Mouse (Mus musculus) C2C12 (cell line): ENCODE measurements around the gene Reln. TPM values are rescaled to one million over a fixed set of nuclear protein-coding genes. Genes with fewer than 3 reads are reported as not detected.

Experiments
- H3K27me3 ChIP-seq: one replicate; pipeline ENCODE4 v1.6.1; 2011; ENCODE audit not compliant: control insufficient read depth, insufficient read depth, insufficient read length
- H3K36me3 ChIP-seq: one replicate; pipeline ENCODE4 v1.6.1; 2011; ENCODE audit not compliant: control insufficient read depth, insufficient read depth
- H3K4me3 ChIP-seq: one replicate; pipeline ENCODE4 v1.5.1; 2011; ENCODE audit warnings: mild to moderate bottlenecking, control low read depth; ENCODE audit not compliant: poor library complexity, insufficient read depth, severe bottlenecking
- H3K79me2 ChIP-seq: one replicate; pipeline ENCODE4 v1.6.1; 2011; ENCODE audit not compliant: control insufficient read depth, insufficient read depth
- H3K79me3 ChIP-seq: one replicate; pipeline ENCODE4 v1.6.1; 2011; ENCODE audit warnings: low read depth, control low read depth
- H3ac ChIP-seq: one replicate; pipeline ENCODE3; 2011; ENCODE audit warnings: low read depth; ENCODE audit not compliant: control insufficient read depth, insufficient read length
- CEBPB ChIP-seq: IDR thresholded peaks from one replicate; pipeline ENCODE4 v1.6.1; 2011; ENCODE audit warnings: low read depth, mild to moderate bottlenecking, control low read depth, moderate library complexity
- CTCF ChIP-seq: IDR thresholded peaks from one replicate; pipeline ENCODE4 v1.5.1; 2011; ENCODE audit not compliant: control insufficient read depth, insufficient read depth, insufficient read length
- FOSL1 ChIP-seq: IDR thresholded peaks from one replicate; pipeline ENCODE4 v1.8.0; 2011; ENCODE audit warnings: mild to moderate bottlenecking, low read length; ENCODE audit not compliant: poor library complexity, insufficient read depth, severe bottlenecking
- MAX ChIP-seq: IDR thresholded peaks from one replicate; pipeline ENCODE4 v1.6.1; 2011; ENCODE audit warnings: mild to moderate bottlenecking, control low read depth
- MYOD1 ChIP-seq: IDR thresholded peaks from one replicate; pipeline ENCODE4 v1.6.1; 2011; ENCODE audit warnings: low read depth; ENCODE audit not compliant: control insufficient read depth, insufficient read length
- MYOG ChIP-seq: IDR thresholded peaks from one replicate; pipeline ENCODE4 v1.6.1; 2011; ENCODE audit not compliant: control insufficient read depth, insufficient read length; ENCODE audit errors: extremely low read depth
- USF1 ChIP-seq: IDR thresholded peaks from one replicate; pipeline ENCODE4 v1.6.1; 2011; ENCODE audit warnings: low read depth, mild to moderate bottlenecking, control low read depth, moderate library complexity
- polyA plus RNA-seq: library from polyadenylated mRNA; unstranded; fragments of >200 nt; fragmentation: generic; extraction: Trizol; gene quantifications from one replicate; pipeline ENCODE4 v1.2.1, GENCODE M21; 2012; ENCODE audit warnings: missing spikeins

The Reln gene
- polyA plus RNA-seq, 1 experiment = not detected

DNA sequence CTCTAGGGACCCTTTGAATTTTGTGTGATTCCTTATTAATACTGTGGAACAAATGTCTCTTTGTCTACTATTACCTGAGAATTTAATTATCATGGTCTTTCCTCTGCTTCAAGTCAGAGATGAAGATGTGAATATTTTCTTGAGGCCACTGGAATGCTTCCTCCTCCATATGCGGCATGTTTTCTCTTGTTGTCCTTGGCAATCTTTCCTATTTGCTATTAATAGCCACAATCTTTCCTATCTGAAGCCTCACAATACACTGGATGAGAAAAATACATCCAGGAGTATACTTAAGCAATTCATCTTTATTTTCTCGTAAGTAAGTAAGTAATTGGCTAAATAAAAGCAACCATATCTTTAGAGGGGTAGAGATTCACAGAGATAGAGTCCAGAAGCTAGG lies 146.6 kb downstream of the Reln start:
- no peaks in the 10 kb centered on the region for H3K79me3 ChIP-seq
- no peak overlapping the region for H3K4me3 ChIP-seq
- H3K36me3 ChIP-seq = no peaks in the 10 kb centered on the region
- H3K79me2 ChIP-seq = no peaks in the 10 kb centered on the region
- peaks cover 3% of the 10 kb centered on the region for H3K27me3 ChIP-seq
- TF ChIP-seq MAX (no peak), FOSL1 (no peak), CTCF (no peak), CEBPB (no peak), MYOD1 (no peak), MYOG (no peak), USF1 (no peak)
- no peak overlapping the region for H3ac ChIP-seq

GRCm38 (mm10) chr5:22196891-22197290 lies 147.6 kb downstream of the Reln start:
- Histone ChIP-seq H3K79me3 (no peaks in the 10 kb centered on the region), H3K27me3 (peaks cover 4% of the 10 kb centered on the region), H3K4me3 (no peak overlapping the region), H3K79me2 (no peaks in the 10 kb centered on the region), H3ac (no peak overlapping the region), H3K36me3 (no peaks in the 10 kb centered on the region)
- TF ChIP-seq FOSL1 (no peak), USF1 (no peak), MAX (no peak), MYOD1 (no peak), CTCF (no peak), CEBPB (no peak), MYOG (no peak)

GRCm38 (mm10) chr5:22196476-22196875 lies 148.0 kb downstream of the Reln start:
- H3K79me3 ChIP-seq = no peaks in the 10 kb centered on the region
- no peak overlapping the region for H3K4me3 ChIP-seq
- TF ChIP-seq MYOD1 = no peak
- TF ChIP-seq USF1 = no peak
- TF ChIP-seq MAX = no peak
- no peaks in the 10 kb centered on the region for H3K79me2 ChIP-seq
- H3K36me3 ChIP-seq = no peaks in the 10 kb centered on the region
- H3ac ChIP-seq = no peak overlapping the region
- peaks cover 4% of the 10 kb centered on the region for H3K27me3 ChIP-seq

DNA sequence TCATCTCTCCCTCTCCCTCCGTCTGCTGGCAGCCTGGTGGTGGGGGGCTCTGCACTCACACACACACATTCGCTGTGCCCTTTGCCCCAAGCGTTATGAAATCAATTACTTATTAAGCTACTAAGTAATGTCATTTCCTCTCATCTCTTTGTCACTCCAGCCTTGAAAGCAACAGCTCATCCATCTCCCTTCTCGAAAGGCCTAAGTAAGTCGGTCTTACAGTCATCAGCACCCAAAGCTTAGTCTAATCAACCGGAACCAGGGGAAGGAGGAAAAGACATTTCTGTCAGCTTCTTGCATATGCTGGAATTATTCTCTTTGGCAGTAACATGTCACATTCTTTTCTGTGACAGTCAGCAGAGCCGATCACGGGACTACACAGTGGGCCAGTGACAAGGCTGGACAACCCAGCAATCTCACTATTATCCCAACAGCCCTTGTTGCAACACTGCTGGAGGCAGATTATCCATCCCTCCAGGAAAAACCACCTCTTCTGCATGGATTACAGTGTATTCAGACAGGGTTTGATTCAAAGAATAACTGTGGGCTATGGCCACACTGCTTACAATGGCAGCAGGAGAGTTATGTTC lies 149.1 kb downstream of the Reln start:
- H3K4me3 ChIP-seq = no peak overlapping the region
- no peaks in the 10 kb centered on the region for H3K79me2 ChIP-seq
- no peak overlapping the region for H3ac ChIP-seq
- H3K36me3 ChIP-seq = no peaks in the 10 kb centered on the region
- peaks cover 4% of the 10 kb centered on the region for H3K27me3 ChIP-seq
- H3K79me3 ChIP-seq = no peaks in the 10 kb centered on the region
- TF ChIP-seq MYOG (no peak), USF1 (no peak), CTCF (no peak)

DNA sequence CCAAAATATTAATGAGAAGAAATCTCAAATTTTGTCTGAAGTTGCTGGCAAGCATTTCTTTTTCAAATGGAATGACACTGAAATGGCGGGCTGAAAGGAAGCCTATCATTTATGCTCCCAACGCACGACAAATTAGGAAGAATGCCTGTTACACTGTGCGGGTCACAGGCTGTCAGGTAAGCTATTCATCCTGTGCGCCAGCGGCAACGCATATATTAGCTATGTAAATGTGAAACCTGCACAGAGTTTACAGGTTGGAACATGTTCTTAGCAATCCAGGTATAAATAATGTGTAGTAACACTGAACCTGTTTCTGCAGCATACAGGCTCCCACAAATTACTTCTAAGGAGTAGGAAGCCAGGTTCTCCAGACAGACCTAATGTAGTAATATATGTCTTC lies 152.7 kb downstream of the Reln start:
- Histone ChIP-seq H3K79me3 (no peaks in the 10 kb centered on the region), H3ac (no peak overlapping the region), H3K36me3 (no peaks in the 10 kb centered on the region)

GRCm38 (mm10) chr5:22190333-22190732 lies 154.2 kb downstream of the Reln start:
- TF ChIP-seq CEBPB (no peak), MAX (no peak), MYOD1 (no peak), CTCF (no peak), USF1 (no peak), MYOG (no peak), FOSL1 (no peak)
- Histone ChIP-seq H3K27me3 (peaks cover 4% of the 10 kb centered on the region), H3K36me3 (no peaks in the 10 kb centered on the region), H3K79me3 (no peaks in the 10 kb centered on the region), H3K4me3 (no peak overlapping the region), H3K79me2 (no peaks in the 10 kb centered on the region), H3ac (no peak overlapping the region)

More for the DNA sequence above, 152.7 kb downstream of the Reln start:
- no peaks in the 10 kb centered on the region for H3K79me2 ChIP-seq
- no peak overlapping the region for H3K4me3 ChIP-seq
- H3K27me3 ChIP-seq = peaks cover 4% of the 10 kb centered on the region
- TF ChIP-seq MYOD1 (no peak), USF1 (no peak), MYOG (no peak)

DNA sequence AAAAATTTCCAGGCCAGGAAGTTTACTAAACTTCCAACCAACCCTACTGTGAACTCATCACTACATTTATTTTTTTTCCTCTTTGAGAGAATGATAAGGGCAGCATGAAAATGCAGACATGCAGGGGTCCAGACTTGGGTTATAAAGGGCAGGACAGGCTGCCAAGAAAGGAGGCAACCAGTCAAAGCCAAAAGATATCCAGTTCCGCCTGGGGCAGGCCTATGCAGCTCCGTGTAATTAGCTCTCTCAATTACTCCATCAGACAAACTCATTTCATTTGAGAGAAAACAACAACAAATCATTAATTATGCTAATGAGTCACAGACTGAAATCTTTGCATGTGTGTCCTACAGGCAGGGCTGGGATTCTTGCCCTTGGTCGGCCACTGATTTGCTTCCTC lies 156.9 kb downstream of the Reln start:
- no peaks in the 10 kb centered on the region for H3K79me2 ChIP-seq
- TF ChIP-seq USF1 (no peak), CTCF (no peak), MAX (no peak), CEBPB (no peak), MYOG (no peak), MYOD1 (no peak), FOSL1 (no peak)
- no peaks in the 10 kb centered on the region for H3K36me3 ChIP-seq
- no peaks in the 10 kb centered on the region for H3K79me3 ChIP-seq
- H3ac ChIP-seq = no peak overlapping the region
- no peak overlapping the region for H3K4me3 ChIP-seq
- no peaks in the 10 kb centered on the region for H3K27me3 ChIP-seq
